Mouse (Mus musculus): ENCODE results near the gene H2-Aa.

H2-Aa gene

GRCm38 (mm10) chr17:34300071-34300470 lies 12.4 kb upstream of the H2-Aa start:
- no peak for DNase-seq (ENCODE audit: low spot score)

DNA sequence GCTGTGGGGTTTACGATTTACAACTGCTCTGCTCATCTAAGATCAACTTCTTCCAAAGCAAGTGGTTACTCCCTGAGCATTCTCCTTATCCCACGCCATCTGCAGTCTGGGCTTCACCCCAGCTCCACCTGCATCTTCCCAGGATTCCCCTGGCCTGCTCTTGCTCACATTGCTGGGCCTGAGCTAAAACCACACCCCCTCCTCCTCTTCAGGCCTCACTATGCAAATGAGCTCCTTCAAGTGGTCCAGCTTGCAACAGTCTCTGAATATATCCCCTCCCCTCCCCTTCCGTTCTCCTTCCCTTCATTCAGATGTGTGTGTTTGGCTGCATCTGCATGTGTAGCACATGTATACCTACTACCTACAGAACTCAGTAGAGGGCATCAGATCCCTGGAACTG lies 11.7 kb upstream of the H2-Aa start:
- no peak for DNase-seq (ENCODE audit: low spot score)

GRCm38 (mm10) chr17:34295891-34296794 lies 8.5 kb upstream of the H2-Aa start:
- DNase-seq (ENCODE audit: low spot score): peak; percentile 28

DNA sequence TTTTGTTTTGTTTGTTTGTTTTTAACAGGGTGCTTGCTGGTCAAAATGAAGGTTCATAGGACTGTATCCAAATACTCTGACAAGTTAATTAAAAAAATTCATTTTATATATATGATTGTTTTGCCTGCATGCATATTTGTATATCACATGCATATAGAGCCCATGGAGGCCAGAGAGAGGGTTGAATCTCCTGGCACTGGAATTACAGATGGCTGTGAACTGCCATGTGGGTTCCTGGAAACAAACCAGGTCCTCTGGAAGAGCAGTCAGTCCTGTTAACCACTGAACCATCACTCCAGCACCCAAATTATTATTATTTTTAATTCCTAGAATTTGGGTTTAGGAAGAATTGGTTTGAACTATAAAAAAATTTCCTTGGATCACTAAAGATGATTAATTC lies 7.7 kb upstream of the H2-Aa start:
- DNase-seq (ENCODE audit: low spot score): no peak

DNA sequence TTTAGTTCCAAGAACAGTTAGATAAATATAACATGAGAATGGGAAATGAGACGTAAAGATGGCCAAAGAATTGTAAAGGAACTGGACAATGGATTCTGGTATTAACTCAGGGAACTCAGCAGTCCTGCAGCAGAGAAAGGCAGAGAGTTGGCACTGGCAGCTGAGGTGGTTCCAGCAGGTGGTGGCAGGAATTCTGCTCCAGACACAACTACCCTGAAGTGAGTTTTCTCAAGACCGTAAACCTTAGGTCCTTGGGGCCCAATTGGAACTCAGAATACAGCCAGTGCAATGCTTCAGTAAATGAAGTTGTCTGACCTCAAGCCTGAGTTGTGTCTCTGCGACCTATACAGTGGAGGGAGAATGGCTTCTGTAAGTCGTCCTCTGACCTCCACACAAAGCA lies 6.6 kb upstream of the H2-Aa start:
- no peak for DNase-seq (ENCODE audit: low spot score)

DNA sequence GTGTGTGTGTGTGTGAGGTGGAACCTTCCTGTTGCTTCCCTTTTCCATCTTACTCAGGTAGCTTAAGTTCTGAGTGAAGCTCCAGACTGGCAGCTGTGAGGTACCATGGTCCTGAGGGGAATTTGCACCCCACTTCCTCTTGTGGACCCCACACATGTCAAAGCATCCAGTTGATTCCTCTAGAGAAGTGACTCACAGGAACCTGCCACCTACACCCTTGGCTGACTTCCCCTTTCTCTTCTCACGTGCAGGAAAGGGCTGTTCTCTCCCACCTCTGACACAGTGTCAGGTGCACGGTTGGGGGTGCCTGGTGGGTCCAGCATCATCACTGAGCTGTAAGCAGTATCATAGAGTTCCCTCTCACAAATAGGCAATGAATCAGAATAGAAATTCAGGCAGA lies 5.9 kb upstream of the H2-Aa start:
- no peak for DNase-seq (ENCODE audit: low spot score)

DNA sequence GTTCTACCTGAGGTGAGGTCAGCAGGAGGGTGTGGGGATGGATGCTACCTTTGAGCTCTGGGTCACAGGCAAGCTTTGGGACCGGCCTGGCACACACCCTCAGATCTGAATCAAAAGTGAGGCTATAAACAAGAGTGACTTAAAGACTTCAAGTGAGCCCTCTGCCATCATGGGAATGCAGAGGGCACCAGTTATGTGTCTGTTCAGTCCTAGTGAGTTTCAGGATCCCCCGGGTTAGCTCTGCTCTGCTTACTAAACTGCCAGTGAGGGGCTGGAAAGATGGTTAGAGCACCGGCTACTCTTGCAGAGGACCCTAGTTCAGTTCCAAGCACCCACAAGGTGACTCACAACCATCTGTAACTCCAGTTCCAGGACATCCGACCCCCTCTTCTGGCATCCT lies 4.9 kb upstream of the H2-Aa start:
- no peak for DNase-seq (ENCODE audit: low spot score)

DNA sequence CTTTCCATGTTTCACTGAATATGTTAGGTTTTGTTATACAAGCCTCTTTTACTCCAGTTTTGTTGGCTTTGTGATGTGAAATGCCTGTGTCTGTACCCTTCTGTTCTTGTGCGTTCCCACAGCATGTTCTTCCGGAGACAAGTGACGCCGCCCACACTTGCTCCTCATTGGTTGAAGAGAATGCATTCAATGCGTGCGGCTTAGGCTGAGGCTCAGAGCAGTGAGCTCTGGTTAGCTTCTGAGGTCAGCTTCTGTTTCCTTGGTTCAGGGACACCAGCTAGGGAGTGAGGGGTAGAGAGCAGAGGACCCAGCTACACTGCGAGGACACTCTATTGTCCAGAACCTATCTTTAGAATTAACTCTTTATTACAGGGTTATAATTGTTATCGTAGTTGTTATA lies 4.0 kb upstream of the H2-Aa start:
- peak; percentile 61 for DNase-seq (ENCODE audit: low spot score)

- no peak for DNase-seq (ENCODE audit: low spot score)
Observed at GRCm38 (mm10) chr17:34288131-34288530, 508 bp upstream of the H2-Aa start.

GRCm38 (mm10) chr17:34286999-34287398 lies 624 bp downstream of the H2-Aa start:
- no peak for DNase-seq (ENCODE audit: low spot score)

GRCm38 (mm10) chr17:34286501-34286900 lies 1.1 kb downstream of the H2-Aa start:
- no peak for DNase-seq (ENCODE audit: low spot score)

- DNase-seq (ENCODE audit: low spot score): no peak
Observed at GRCm38 (mm10) chr17:34285848-34286247, 1.8 kb downstream of the H2-Aa start.

DNA sequence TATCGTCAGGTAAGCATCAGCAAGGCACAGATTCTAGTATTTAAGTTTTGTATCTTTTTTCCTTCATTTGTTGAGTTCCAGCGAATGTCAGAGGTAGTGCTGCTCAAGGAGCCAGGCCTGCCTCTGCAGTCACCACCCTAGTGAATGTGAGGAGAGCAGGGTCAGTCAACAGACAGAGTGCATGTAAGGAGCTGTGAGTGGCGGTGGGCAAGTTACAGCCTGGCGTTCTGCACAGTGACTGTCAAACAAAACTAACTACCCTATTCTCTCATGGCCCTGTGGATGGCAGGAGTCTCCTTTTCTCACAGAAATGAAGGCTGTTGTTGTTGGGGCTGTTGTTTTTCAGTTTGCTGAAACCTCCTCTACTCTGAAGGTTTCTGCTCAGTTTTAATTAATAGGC lies 2.3 kb downstream of the H2-Aa start:
- DNase-seq (ENCODE audit: low spot score): no peak

DNA sequence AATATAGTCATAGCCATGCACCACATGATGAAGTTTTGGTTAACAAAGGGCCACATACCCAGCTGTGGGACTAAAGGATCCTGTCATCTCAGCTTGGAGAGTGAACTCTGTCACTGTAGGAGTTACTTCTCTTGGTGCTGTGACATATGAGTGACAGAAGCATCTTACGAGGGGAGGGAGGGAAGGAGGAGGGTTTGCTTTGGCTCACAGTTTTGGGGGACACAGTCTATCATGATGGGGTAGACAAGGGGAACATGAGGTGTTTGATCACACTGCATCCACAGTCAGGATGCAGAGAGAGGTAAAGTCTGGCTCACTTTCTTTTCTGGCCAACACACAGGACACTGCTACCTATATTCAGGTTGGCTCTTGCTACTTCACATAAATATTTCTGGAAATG lies 5.8 kb downstream of the H2-Aa start:
- no peak for DNase-seq (ENCODE audit: low spot score)

- DNase-seq (ENCODE audit: low spot score): no peak
Observed at GRCm38 (mm10) chr17:34280499-34281038, 7.1 kb downstream of the H2-Aa start.

GRCm38 (mm10) chr17:34272102-34272501 lies 15.5 kb downstream of the H2-Aa start:
- no peak for DNase-seq (ENCODE audit: low spot score)

GRCm38 (mm10) chr17:34270940-34271339 lies 16.7 kb downstream of the H2-Aa start:
- DNase-seq (ENCODE audit: low spot score): no peak

DNA sequence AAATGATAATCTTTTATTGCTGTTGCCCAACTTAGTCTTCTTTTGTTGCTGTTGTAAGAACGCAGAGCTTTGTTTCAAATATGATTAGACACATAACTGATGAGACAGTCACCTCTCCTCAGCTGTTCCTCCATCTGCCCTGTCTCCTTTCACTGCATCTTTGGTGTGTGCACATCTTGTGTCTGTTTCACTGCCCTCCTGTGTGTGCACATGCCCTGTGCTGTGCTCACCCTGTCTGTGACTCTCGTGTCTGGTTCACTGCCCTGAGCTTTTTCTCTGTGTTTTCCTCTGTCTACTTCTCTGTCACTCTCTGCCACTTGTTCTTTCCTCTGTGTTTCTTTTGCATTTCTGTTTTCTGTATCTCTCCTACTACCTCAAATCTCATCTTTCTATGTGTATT lies 17.4 kb downstream of the H2-Aa start:
- no peak for DNase-seq (ENCODE audit: low spot score)

DNA sequence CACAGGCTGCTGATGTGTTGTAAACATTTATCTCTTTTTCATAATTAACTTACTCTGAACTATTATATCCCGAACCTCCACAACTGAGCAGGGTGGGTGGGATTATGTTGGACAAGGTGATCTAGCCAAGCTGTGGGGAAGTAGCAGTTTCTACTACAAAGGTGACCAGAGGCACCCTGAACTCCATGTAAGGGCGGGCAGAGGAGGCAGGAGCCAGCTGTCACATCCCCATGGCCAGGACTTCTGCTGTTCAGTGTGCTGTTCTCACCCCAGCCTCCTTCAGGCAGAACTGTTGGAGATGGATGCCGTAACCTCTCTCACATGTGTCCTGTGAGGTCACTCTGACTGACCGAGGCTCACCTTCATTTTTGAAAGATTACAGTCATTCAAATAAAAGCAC lies 17.8 kb downstream of the H2-Aa start:
- no peak for DNase-seq (ENCODE audit: low spot score)

GRCm38 (mm10) chr17:34268748-34269147 lies 18.9 kb downstream of the H2-Aa start:
- DNase-seq (ENCODE audit: low spot score): no peak

- no peak for DNase-seq (ENCODE audit: low spot score)
Observed at GRCm38 (mm10) chr17:34268262-34268661, 19.4 kb downstream of the H2-Aa start.

GRCm38 (mm10) chr17:34264452-34265351 lies 22.9 kb downstream of the H2-Aa start:
- no peak for DNase-seq (ENCODE audit: low spot score)
